Mouse (Mus musculus): ENCODE data around the gene Urb1. TPM values are rescaled to one million over a fixed set of nuclear protein-coding genes. Genes with fewer than 3 reads are reported as not detected.

The Urb1 gene
- polyA plus RNA-seq, 1 experiment from 2014 or later, result 15.4 TPM

DNA sequence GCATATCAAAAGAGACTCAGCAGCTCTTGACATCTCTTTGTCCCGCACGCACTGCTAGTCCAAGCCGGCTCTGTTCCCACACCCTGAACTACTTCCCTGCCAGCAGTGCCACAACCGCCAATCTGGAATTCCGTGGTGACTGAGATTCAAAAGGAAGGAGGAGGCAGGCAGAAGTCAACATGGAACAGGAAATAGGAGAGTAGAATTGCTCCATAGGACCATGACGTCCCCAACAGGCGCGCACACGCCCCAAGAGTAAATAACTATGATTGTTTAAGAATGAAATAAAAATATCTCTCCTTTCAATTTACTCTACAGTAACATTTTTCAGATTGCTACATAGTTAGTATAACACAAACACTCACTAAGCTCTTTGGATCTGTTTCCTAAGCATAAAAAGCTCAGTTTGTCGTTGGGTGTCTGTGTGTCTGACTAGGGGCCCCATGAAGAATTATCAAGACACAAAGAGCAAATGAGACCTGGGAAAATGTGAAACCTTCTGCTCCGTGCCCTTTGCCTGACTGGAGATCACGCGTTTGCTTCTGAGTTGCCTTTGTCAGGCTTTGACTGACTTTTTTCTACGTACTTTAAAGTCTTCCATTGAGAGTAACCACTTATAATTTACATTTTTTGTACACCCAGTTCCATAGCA lies 11.0 kb upstream of the Urb1 start:
- WGBS, result 84% methylated on average over 14 of the region's 14 CpGs
- Histone ChIP-seq H3K9ac (replicated peaks; ENCODE audit: low read length) (no peak overlapping the region), H3K4me3 (ENCODE audit: low read depth, low read length) (no peak overlapping the region), H3K27me3 (ENCODE audit: control insufficient read depth, insufficient read depth, low read length) (no peaks in the 10 kb centered on the region), H3K27ac (replicated peaks; ENCODE audit: low read depth, low read length) (no peak overlapping the region), H3K4me2 (ENCODE audit: low read depth, low read length) (no peak overlapping the region), H3K4me1 (ENCODE audit: control insufficient read depth, insufficient read depth, low read length) (no peaks in the 10 kb centered on the region), H3K36me3 (replicated peaks; ENCODE audit: control insufficient read depth, insufficient read depth, low read depth, low read length) (no peaks in the 10 kb centered on the region), H3K9me3 (replicated peaks; ENCODE audit: control insufficient read depth, low read length) (no peaks in the 10 kb centered on the region)
- no peak for DNase-seq (ENCODE audit: low spot score)
- ATAC-seq (replicated peaks; ENCODE audit: insufficient number of reproducible peaks, low FRiP score, low TSS enrichment, low read depth), result no peak

- no peak overlapping the region for H3K27ac ChIP-seq (replicated peaks; ENCODE audit: low read depth, low read length)
- 80% methylated on average over 6 of the region's 6 CpGs for WGBS
- DNase-seq (ENCODE audit: low spot score) (no peak), ATAC-seq (replicated peaks; ENCODE audit: insufficient number of reproducible peaks, low FRiP score, low TSS enrichment, low read depth) (no peak)
- no peak overlapping the region for H3K4me2 ChIP-seq (ENCODE audit: low read depth, low read length)
- H3K4me1 ChIP-seq (ENCODE audit: control insufficient read depth, insufficient read depth, low read length), result no peaks in the 10 kb centered on the region
- H3K4me3 ChIP-seq (ENCODE audit: low read depth, low read length), result no peak overlapping the region
- no peaks in the 10 kb centered on the region for H3K36me3 ChIP-seq (replicated peaks; ENCODE audit: control insufficient read depth, insufficient read depth, low read depth, low read length)
- no peak overlapping the region for H3K9ac ChIP-seq (replicated peaks; ENCODE audit: low read length)
- no peaks in the 10 kb centered on the region for H3K27me3 ChIP-seq (ENCODE audit: control insufficient read depth, insufficient read depth, low read length)
- no peaks in the 10 kb centered on the region for H3K9me3 ChIP-seq (replicated peaks; ENCODE audit: control insufficient read depth, low read length)
Observed at GRCm38 (mm10) chr16:90820326-90820725, 10.1 kb upstream of the Urb1 start.

DNA sequence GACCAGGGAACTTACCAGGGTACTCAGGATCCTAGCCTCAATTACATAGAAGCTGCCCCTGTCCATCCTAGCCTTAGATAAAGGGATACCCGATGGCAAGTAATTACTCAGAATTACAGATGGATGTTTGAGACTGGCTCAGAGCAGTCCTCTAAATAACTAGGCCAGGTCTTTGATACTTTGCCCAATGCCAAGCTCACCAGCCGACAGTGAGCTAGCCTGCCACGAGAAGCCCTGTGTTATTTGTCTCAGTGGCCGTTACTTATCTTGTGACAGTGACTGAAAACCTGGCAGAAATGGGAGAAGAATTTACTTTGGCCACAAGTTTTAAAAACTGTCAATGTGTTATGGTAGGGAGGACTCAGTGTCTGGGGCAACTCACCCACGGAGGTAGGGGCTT lies 1.9 kb upstream of the Urb1 start:
- Histone ChIP-seq H3K4me2 (ENCODE audit: low read depth, low read length) (no peak overlapping the region), H3K27ac (replicated peaks; ENCODE audit: low read depth, low read length) (no peak overlapping the region), H3K27me3 (ENCODE audit: control insufficient read depth, insufficient read depth, low read length) (no peaks in the 10 kb centered on the region), H3K4me3 (ENCODE audit: low read depth, low read length) (no peak overlapping the region), H3K9me3 (replicated peaks; ENCODE audit: control insufficient read depth, low read length) (no peaks in the 10 kb centered on the region), H3K4me1 (ENCODE audit: control insufficient read depth, insufficient read depth, low read length) (no peaks in the 10 kb centered on the region), H3K36me3 (replicated peaks; ENCODE audit: control insufficient read depth, insufficient read depth, low read depth, low read length) (no peaks in the 10 kb centered on the region), H3K9ac (replicated peaks; ENCODE audit: low read length) (no peak overlapping the region)
- 79% methylated on average over 5 of the region's 5 CpGs for WGBS
- no peak for ATAC-seq (replicated peaks; ENCODE audit: insufficient number of reproducible peaks, low FRiP score, low TSS enrichment, low read depth)
- DNase-seq (ENCODE audit: low spot score), result no peak

- 49% methylated on average over 11 of the region's 11 CpGs for WGBS
- Histone ChIP-seq H3K27me3 (ENCODE audit: control insufficient read depth, insufficient read depth, low read length) (no peaks in the 10 kb centered on the region), H3K4me3 (ENCODE audit: low read depth, low read length) (peak overlapping the region; percentile 63), H3K9ac (replicated peaks; ENCODE audit: low read length) (peak overlapping the region; percentile 43), H3K4me2 (ENCODE audit: low read depth, low read length) (peak overlapping the region; percentile 14; the same call in 1 of the 2 replicates), H3K27ac (replicated peaks; ENCODE audit: low read depth, low read length) (no peak overlapping the region), H3K9me3 (replicated peaks; ENCODE audit: control insufficient read depth, low read length) (no peaks in the 10 kb centered on the region), H3K4me1 (ENCODE audit: control insufficient read depth, insufficient read depth, low read length) (no peaks in the 10 kb centered on the region), H3K36me3 (replicated peaks; ENCODE audit: control insufficient read depth, insufficient read depth, low read depth, low read length) (no peaks in the 10 kb centered on the region)
- DNase-seq (ENCODE audit: low spot score), result peak; percentile 21
- peak; percentile 36 for ATAC-seq (replicated peaks; ENCODE audit: insufficient number of reproducible peaks, low FRiP score, low TSS enrichment, low read depth)
Observed at GRCm38 (mm10) chr16:90810716-90811256, 573 bp upstream of the Urb1 start.

DNA sequence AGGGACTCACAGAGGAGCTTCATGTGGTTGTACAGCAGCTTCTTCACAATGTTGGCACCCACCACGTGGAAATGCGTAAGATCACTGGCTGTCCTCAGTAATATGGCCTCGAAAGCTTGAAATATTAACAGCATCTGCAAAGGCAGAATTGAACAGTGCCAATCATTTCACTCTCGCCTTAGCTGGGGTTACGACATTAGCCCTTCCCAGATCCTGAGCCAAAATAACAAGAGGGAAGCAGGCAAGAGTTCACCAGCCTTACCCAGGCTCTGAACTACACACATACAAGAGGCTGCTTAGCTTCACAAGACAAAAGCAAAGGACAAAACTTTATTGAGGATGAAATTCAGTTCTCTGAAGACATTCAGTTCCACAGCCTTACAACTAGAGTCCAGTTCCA lies 5.7 kb downstream of the Urb1 start:
- no peak overlapping the region for H3K9ac ChIP-seq (replicated peaks; ENCODE audit: low read length)
- H3K27me3 ChIP-seq (ENCODE audit: control insufficient read depth, insufficient read depth, low read length), result no peaks in the 10 kb centered on the region
- H3K4me3 ChIP-seq (ENCODE audit: low read depth, low read length), result no peak overlapping the region
- H3K36me3 ChIP-seq (replicated peaks; ENCODE audit: control insufficient read depth, insufficient read depth, low read depth, low read length), result peaks cover 2% of the 10 kb centered on the region
- no peaks in the 10 kb centered on the region for H3K9me3 ChIP-seq (replicated peaks; ENCODE audit: control insufficient read depth, low read length)
- ATAC-seq (replicated peaks; ENCODE audit: insufficient number of reproducible peaks, low FRiP score, low TSS enrichment, low read depth) (no peak), DNase-seq (ENCODE audit: low spot score) (no peak)
- no peak overlapping the region for H3K4me2 ChIP-seq (ENCODE audit: low read depth, low read length)
- no peaks in the 10 kb centered on the region for H3K4me1 ChIP-seq (ENCODE audit: control insufficient read depth, insufficient read depth, low read length)
- 93% methylated on average over 5 of the region's 5 CpGs for WGBS
- no peak overlapping the region for H3K27ac ChIP-seq (replicated peaks; ENCODE audit: low read depth, low read length)

GRCm38 (mm10) chr16:90801928-90802327 lies 8.3 kb downstream of the Urb1 start:
- DNase-seq (ENCODE audit: low spot score), result peak; percentile 24
- WGBS, result 88% methylated on average over 3 of the region's 3 CpGs
- H3K27ac ChIP-seq (replicated peaks; ENCODE audit: low read depth, low read length), result no peak overlapping the region
- H3K4me3 ChIP-seq (ENCODE audit: low read depth, low read length), result no peak overlapping the region
- ATAC-seq (replicated peaks; ENCODE audit: insufficient number of reproducible peaks, low FRiP score, low TSS enrichment, low read depth), result no peak
- no peaks in the 10 kb centered on the region for H3K4me1 ChIP-seq (ENCODE audit: control insufficient read depth, insufficient read depth, low read length)
- H3K9me3 ChIP-seq (replicated peaks; ENCODE audit: control insufficient read depth, low read length), result no peaks in the 10 kb centered on the region
- H3K4me2 ChIP-seq (ENCODE audit: low read depth, low read length), result no peak overlapping the region
- no peaks in the 10 kb centered on the region for H3K27me3 ChIP-seq (ENCODE audit: control insufficient read depth, insufficient read depth, low read length)
- no peak overlapping the region for H3K9ac ChIP-seq (replicated peaks; ENCODE audit: low read length)
- H3K36me3 ChIP-seq (replicated peaks; ENCODE audit: control insufficient read depth, insufficient read depth, low read depth, low read length), result peaks cover 2% of the 10 kb centered on the region

DNA sequence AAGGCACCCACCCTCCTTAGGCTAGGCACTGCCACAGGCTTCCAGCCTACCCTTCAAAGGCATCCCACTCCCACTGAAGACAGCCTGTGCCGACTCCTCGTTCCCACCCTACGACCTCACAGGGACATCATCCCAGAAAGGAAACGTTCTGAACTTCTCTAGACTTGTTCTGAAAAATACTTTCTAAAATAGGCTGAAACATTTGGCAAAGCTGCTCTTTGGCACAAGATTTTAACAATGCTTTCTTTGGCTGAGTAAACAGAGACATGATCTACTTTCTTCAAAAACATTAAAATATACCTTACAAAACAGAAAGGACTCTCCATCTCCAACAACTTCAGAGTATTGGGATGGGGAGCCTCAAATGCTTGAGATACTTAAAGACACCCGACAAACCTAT lies 9.0 kb downstream of the Urb1 start:
- Histone ChIP-seq H3K4me2 (ENCODE audit: low read depth, low read length) (no peak overlapping the region), H3K9ac (replicated peaks; ENCODE audit: low read length) (no peak overlapping the region), H3K27me3 (ENCODE audit: control insufficient read depth, insufficient read depth, low read length) (no peaks in the 10 kb centered on the region), H3K27ac (replicated peaks; ENCODE audit: low read depth, low read length) (no peak overlapping the region), H3K4me1 (ENCODE audit: control insufficient read depth, insufficient read depth, low read length) (no peaks in the 10 kb centered on the region), H3K4me3 (ENCODE audit: low read depth, low read length) (no peak overlapping the region), H3K36me3 (replicated peaks; ENCODE audit: control insufficient read depth, insufficient read depth, low read depth, low read length) (peaks cover 2% of the 10 kb centered on the region), H3K9me3 (replicated peaks; ENCODE audit: control insufficient read depth, low read length) (no peaks in the 10 kb centered on the region)
- DNase-seq (ENCODE audit: low spot score), result no peak
- 91% methylated on average over 5 of the region's 5 CpGs for WGBS
- no peak for ATAC-seq (replicated peaks; ENCODE audit: insufficient number of reproducible peaks, low FRiP score, low TSS enrichment, low read depth)

GRCm38 (mm10) chr16:90799840-90800239 lies 10.4 kb downstream of the Urb1 start:
- Histone ChIP-seq H3K27me3 (ENCODE audit: control insufficient read depth, insufficient read depth, low read length) (no peaks in the 10 kb centered on the region), H3K4me2 (ENCODE audit: low read depth, low read length) (no peak overlapping the region), H3K4me1 (ENCODE audit: control insufficient read depth, insufficient read depth, low read length) (no peaks in the 10 kb centered on the region), H3K36me3 (replicated peaks; ENCODE audit: control insufficient read depth, insufficient read depth, low read depth, low read length) (peaks cover 2% of the 10 kb centered on the region), H3K4me3 (ENCODE audit: low read depth, low read length) (no peak overlapping the region), H3K27ac (replicated peaks; ENCODE audit: low read depth, low read length) (no peak overlapping the region), H3K9ac (replicated peaks; ENCODE audit: low read length) (no peak overlapping the region), H3K9me3 (replicated peaks; ENCODE audit: control insufficient read depth, low read length) (no peaks in the 10 kb centered on the region)
- whole genome bisulfite sequencing, result 87% methylated on average over 10 of the region's 10 CpGs
- DNase-seq (ENCODE audit: low spot score), result no peak
- ATAC-seq (replicated peaks; ENCODE audit: insufficient number of reproducible peaks, low FRiP score, low TSS enrichment, low read depth), result no peak
